Mouse (Mus musculus): Measurements from ENCODE around the gene Ccrl2.

- TF ChIP-seq CTCF (IDR thresholded peaks at IDR 0.05), result no peak
- TF ChIP-seq EP300 (IDR thresholded peaks at IDR 0.05), result no peak
Observed at GRCm38 (mm10) chr9:111067052-111067451, 9.7 kb upstream of the Ccrl2 start.
